Mouse (Mus musculus) liver, adult 2 months (tissue): ENCODE data around the gene Itga3. TPM values are rescaled to one million over a fixed set of nuclear protein-coding genes. Genes with fewer than 3 reads are reported as not detected.

Experiments
- DNase-seq: peaks from one replicate; pipeline ENCODE4 v3.0.0-alpha.2; 2011; ENCODE audit warnings: low read depth, low spot score; ENCODE audit errors: extremely low read depth
- H3K27ac ChIP-seq: fragments of 200-500 bp; replicated peaks from 2 replicates; pipeline ENCODE4 v1.5.1; 2012; ENCODE audit warnings: low read depth, mild to moderate bottlenecking, control low read depth, inconsistent platforms, low read length; ENCODE audit not compliant: insufficient read depth
- H3K27me3 ChIP-seq: fragments of 200-500 bp; 2 replicates; pipeline ENCODE4 v1.6.1; 2012; ENCODE audit warnings: mild to moderate bottlenecking, moderate library complexity, low read length, inconsistent platforms; ENCODE audit not compliant: control insufficient read depth, insufficient read depth
- H3K36me3 ChIP-seq: fragments of 200-500 bp; 2 replicates; pipeline ENCODE4 v1.6.1; 2012; ENCODE audit warnings: low read length, inconsistent platforms; ENCODE audit not compliant: control insufficient read depth, insufficient read depth
- H3K4me1 ChIP-seq: fragments of 200-500 bp; 2 replicates; pipeline ENCODE4 v1.6.1; 2011; ENCODE audit warnings: low read length; ENCODE audit not compliant: control insufficient read depth, insufficient read depth
- H3K4me3 ChIP-seq: fragments of 200-500 bp; 2 replicates; pipeline ENCODE4 v1.5.1; 2011; ENCODE audit warnings: low read depth, mild to moderate bottlenecking, control low read depth, low read length, moderate library complexity; ENCODE audit not compliant: insufficient read depth
- H3K79me2 ChIP-seq: fragments of 200-500 bp; 2 replicates; pipeline ENCODE4 v1.6.1; 2012; ENCODE audit warnings: inconsistent platforms, mild to moderate bottlenecking, low read length, moderate library complexity; ENCODE audit not compliant: control insufficient read depth, insufficient read depth
- H3K9ac ChIP-seq: fragments of 200-500 bp; 2 replicates; pipeline ENCODE4 v1.6.1; 2012; ENCODE audit warnings: low read depth, mild to moderate bottlenecking, control low read depth, inconsistent platforms, low read length
- CTCF ChIP-seq: fragments of 200-500 bp; IDR thresholded peaks from 2 replicates; pipeline ENCODE4 v1.5.1; 2011; ENCODE audit warnings: low read depth, low read length, control low read depth
- POLR2A ChIP-seq: fragments of 200-500 bp; IDR thresholded peaks from 2 replicates; pipeline ENCODE4 v1.6.1; 2011; ENCODE audit warnings: low read length, control low read depth; ENCODE audit not compliant: insufficient read depth; ENCODE audit errors: extremely low read depth
- WGBS: fragments of 180-500 bp; shearing (Covaris S2); methylation state at CpG from one replicate; pipeline ENCODE4 v1.1.7; 2018; 5-methylcytosine and 5-hydroxymethylcytosine counted together
- polyA plus RNA-seq: library from polyadenylated mRNA; depleted of rRNA; stranded (reverse); fragments of >200 nt; gene quantifications from 2 replicates; pipeline ENCODE4 v1.2.3, GENCODE M21; 2012
- total RNA-seq: library from RNA; depleted of rRNA; stranded (reverse); fragments of >200 nt; gene quantifications from 2 replicates; pipeline ENCODE4 v1.2.3, GENCODE M21; 2014

The Itga3 gene
- total and polyA plus RNA-seq, 2 experiments = 2.6 to 5.7 TPM

GRCm38 (mm10) chr11:95088857-95089779 is 12.5 kb upstream of the Itga3 start:
- Histone ChIP-seq H3K27me3 (no peaks in the 10 kb centered on the region), H3K36me3 (no peaks in the 10 kb centered on the region), H3K79me2 (no peaks in the 10 kb centered on the region), H3K4me3 (no peak overlapping the region), H3K9ac (no peak overlapping the region; the same call in 1 of the 2 replicates), H3K27ac (no peak overlapping the region), H3K4me1 (peaks cover 3% of the 10 kb centered on the region; the same call in 1 of the 2 replicates)
- DNase-seq = no peak
- TF ChIP-seq POLR2A (no peak), CTCF (no peak)
- WGBS = 61% methylated on average over 16 of the region's 16 CpGs

GRCm38 (mm10) chr11:95088286-95088685 is 11.7 kb upstream of the Itga3 start:
- 87% methylated on average over 7 of the region's 7 CpGs for whole genome bisulfite sequencing
- Histone ChIP-seq H3K9ac (no peak overlapping the region), H3K4me3 (no peak overlapping the region), H3K4me1 (peaks cover 3% of the 10 kb centered on the region; the same call in 1 of the 2 replicates), H3K36me3 (no peaks in the 10 kb centered on the region), H3K79me2 (no peaks in the 10 kb centered on the region), H3K27me3 (no peaks in the 10 kb centered on the region), H3K27ac (no peak overlapping the region)
- no peak for DNase-seq
- no peak for TF ChIP-seq POLR2A
- TF ChIP-seq CTCF = no peak

- H3K79me2 ChIP-seq = no peaks in the 10 kb centered on the region
- WGBS = 66% methylated on average over 17 of the region's 17 CpGs
- DNase-seq = no peak
- peaks cover 3% of the 10 kb centered on the region; the same call in 1 of the 2 replicates for H3K4me1 ChIP-seq
- TF ChIP-seq POLR2A (no peak), CTCF (no peak)
- H3K27me3 ChIP-seq = no peaks in the 10 kb centered on the region
- H3K4me3 ChIP-seq = no peak overlapping the region
- no peaks in the 10 kb centered on the region for H3K36me3 ChIP-seq
- no peak overlapping the region for H3K27ac ChIP-seq
- H3K9ac ChIP-seq = no peak overlapping the region
Observed at GRCm38 (mm10) chr11:95087301-95088228, 11.0 kb upstream of the Itga3 start.

GRCm38 (mm10) chr11:95086229-95086628 is 9.6 kb upstream of the Itga3 start:
- Histone ChIP-seq H3K79me2 (no peaks in the 10 kb centered on the region), H3K9ac (no peak overlapping the region), H3K36me3 (no peaks in the 10 kb centered on the region), H3K4me1 (peaks cover 3% of the 10 kb centered on the region; the same call in 1 of the 2 replicates), H3K27me3 (no peaks in the 10 kb centered on the region), H3K4me3 (no peak overlapping the region), H3K27ac (no peak overlapping the region)
- WGBS = 72% methylated on average over 5 of the region's 5 CpGs
- DNase-seq = no peak
- TF ChIP-seq POLR2A (no peak), CTCF (no peak)

- Histone ChIP-seq H3K9ac (no peak overlapping the region), H3K27ac (no peak overlapping the region), H3K4me3 (no peak overlapping the region), H3K27me3 (no peaks in the 10 kb centered on the region), H3K36me3 (no peaks in the 10 kb centered on the region), H3K4me1 (peaks cover 3% of the 10 kb centered on the region; the same call in 1 of the 2 replicates), H3K79me2 (no peaks in the 10 kb centered on the region)
- 17% methylated on average over 5 of the region's 5 CpGs for WGBS
- DNase-seq = peak; percentile 14
- TF ChIP-seq CTCF = no peak
- TF ChIP-seq POLR2A = no peak
Observed at GRCm38 (mm10) chr11:95085710-95086109, 9.1 kb upstream of the Itga3 start.
